12 mouse cellular contexts compared by ENCODE assay signal in the genomic region with DNA sequence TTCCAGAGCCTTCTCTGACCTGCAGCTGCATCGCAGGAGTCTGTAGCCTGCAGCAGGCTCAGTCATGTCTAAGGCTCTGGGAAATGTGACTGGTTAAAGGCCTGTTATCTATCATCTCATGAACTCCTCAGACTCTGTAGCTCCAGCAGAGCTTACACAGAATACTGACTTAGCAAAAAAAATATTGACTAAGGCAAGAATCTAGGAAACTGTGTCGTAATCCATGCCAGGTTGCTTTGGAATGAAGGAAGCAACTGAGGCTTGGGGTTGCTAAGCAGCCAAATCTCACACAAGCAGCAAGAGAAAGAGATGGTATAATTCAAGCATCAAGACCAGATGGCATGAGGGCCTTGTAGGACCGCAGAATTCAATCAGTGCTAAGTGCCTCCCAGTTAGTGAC.
DNase-seq lines count a peak whose midpoint lies in the region; ATAC-seq lines count a peak whose summit lies in the region.
"Had no signal": no experiment of that assay in that cellular context is flagged by ENCODE, and none has a peak within 500 bp of the region (broad histone marks: within the 10 kb centered on the region; RNA-seq: fewer than 3 reads in every experiment).

No protein-coding gene starts in this region.

- no peaks in the 10 kb centered on the region for H3K36me3 ChIP-seq in heart, embryonic 10.5 days
- H3K36me3 ChIP-seq in midbrain, embryonic 10.5 days = no peaks in the 10 kb centered on the region
- H3K36me3 ChIP-seq in midbrain, embryonic 16.5 days (ENCODE audit: control insufficient read depth, insufficient read depth, low read length) = no peaks in the 10 kb centered on the region
- H3K36me3 ChIP-seq in embryonic facial prominence, embryonic 13.5 days = no peaks in the 10 kb centered on the region
- H3K36me3 ChIP-seq in stomach, embryonic 15.5 days = no peaks in the 10 kb centered on the region

- no peak overlapping the region for H3K9ac ChIP-seq in midbrain, embryonic 16.5 days (ENCODE audit: low read depth, low read length)
- H3K9ac ChIP-seq in embryonic facial prominence, embryonic 13.5 days = no peak overlapping the region
- H3K9ac ChIP-seq in stomach, embryonic 15.5 days = no peak overlapping the region

- DNase-seq in heart, embryonic 10.5 days (ENCODE audit: low spot score) = no peak
- no peak for DNase-seq in heart, postnatal 10 days
- no peak for DNase-seq in midbrain, embryonic 10.5 days (ENCODE audit: low spot score)
- no peak for DNase-seq in adrenal gland, adult 18-20 months (ENCODE audit: low spot score in 2 of 2)
- DNase-seq in spleen, adult 12 weeks (ENCODE audit: low spot score) = no peak
- DNase-seq: left cerebral cortex, postnatal 4 days had no signal

- peak overlapping the region; percentile 71; the same call in 1 of the 2 replicates for H3K27ac ChIP-seq in heart, embryonic 10.5 days
- H3K27ac ChIP-seq in midbrain, embryonic 10.5 days (replicated peaks) = peak overlapping the region; percentile 9; the same call in 1 of the 2 replicates
- H3K27ac ChIP-seq in midbrain, embryonic 16.5 days (ENCODE audit: low read length) = no peak overlapping the region
- 0 out of 2 replicates have a peak overlapping the region, but pooled peaks have one; percentile 29 for H3K27ac ChIP-seq in embryonic facial prominence, embryonic 13.5 days
- H3K27ac ChIP-seq in stomach, embryonic 15.5 days = peak overlapping the region; percentile 61; the same call in 1 of the 2 replicates
- H3K27ac ChIP-seq: macrophage had no signal

- WGBS in heart, embryonic 10.5 days = 55% methylated on average over 3 of the region's 3 CpGs
- 74% methylated on average over 3 of the region's 3 CpGs for WGBS in midbrain, embryonic 10.5 days
- 74% methylated on average over 3 of the region's 3 CpGs for WGBS in midbrain, embryonic 16.5 days
- 22% methylated on average over 3 of the region's 3 CpGs for WGBS in embryonic facial prominence, embryonic 13.5 days
- WGBS in stomach, embryonic 15.5 days = 38% methylated on average over 3 of the region's 3 CpGs

- no peak overlapping the region for H3K4me3 ChIP-seq in heart, embryonic 10.5 days
- no peak overlapping the region for H3K4me3 ChIP-seq in midbrain, embryonic 10.5 days
- H3K4me3 ChIP-seq in midbrain, embryonic 16.5 days (ENCODE audit: low read depth, low read length) = no peak overlapping the region
- H3K4me3 ChIP-seq in embryonic facial prominence, embryonic 13.5 days = no peak overlapping the region
- H3K4me3 ChIP-seq in stomach, embryonic 15.5 days (replicated peaks) = no peak overlapping the region
- H3K4me3 ChIP-seq: myocyte had no signal

- H3K9me3 ChIP-seq in heart, embryonic 10.5 days = no peaks in the 10 kb centered on the region
- H3K9me3 ChIP-seq in midbrain, embryonic 10.5 days (replicated peaks) = no peaks in the 10 kb centered on the region
- no peaks in the 10 kb centered on the region for H3K9me3 ChIP-seq in midbrain, embryonic 16.5 days (replicated peaks; ENCODE audit: control insufficient read depth, low read length, poor library complexity, severe bottlenecking)
- H3K9me3 ChIP-seq in embryonic facial prominence, embryonic 13.5 days = no peaks in the 10 kb centered on the region
- H3K9me3 ChIP-seq in stomach, embryonic 15.5 days = no peaks in the 10 kb centered on the region

- no peaks in the 10 kb centered on the region for H3K27me3 ChIP-seq in heart, embryonic 10.5 days (ENCODE audit: insufficient read depth, poor library complexity, severe bottlenecking)
- H3K27me3 ChIP-seq in midbrain, embryonic 10.5 days (ENCODE audit: low read depth, poor library complexity, severe bottlenecking) = no peaks in the 10 kb centered on the region
- no peaks in the 10 kb centered on the region for H3K27me3 ChIP-seq in midbrain, embryonic 16.5 days (ENCODE audit: control insufficient read depth, insufficient read depth, low read depth, low read length)
- no peaks in the 10 kb centered on the region for H3K27me3 ChIP-seq in embryonic facial prominence, embryonic 13.5 days
- H3K27me3 ChIP-seq in stomach, embryonic 15.5 days (replicated peaks) = no peaks in the 10 kb centered on the region
- H3K27me3 ChIP-seq: CH12.LX had no signal

- no peak for ATAC-seq in midbrain, embryonic 16.5 days
- no peak for ATAC-seq in embryonic facial prominence, embryonic 13.5 days (ENCODE audit: insufficient number of reproducible peaks, insufficient read depth, low FRiP score, low TSS enrichment, low read depth)
- no peak for ATAC-seq in stomach, embryonic 15.5 days (ENCODE audit: insufficient read depth, low FRiP score, low read depth)

- intact Hi-C loops in heart, postnatal 10 days (cut with DNase I) = loop anchor here (1.0 to 5.0 kb wide), 3 partner anchors 32 to 54 kb away; no protein-coding TSS in a partner anchor

- peaks cover 49% of the 10 kb centered on the region for H3K4me1 ChIP-seq in heart, embryonic 10.5 days
- H3K4me1 ChIP-seq in midbrain, embryonic 10.5 days = peaks cover 31% of the 10 kb centered on the region
- peaks cover 10% of the 10 kb centered on the region for H3K4me1 ChIP-seq in midbrain, embryonic 16.5 days (ENCODE audit: control insufficient read depth, insufficient read depth, low read length)
- H3K4me1 ChIP-seq in embryonic facial prominence, embryonic 13.5 days = peaks cover 48% of the 10 kb centered on the region
- peaks cover 25% of the 10 kb centered on the region for H3K4me1 ChIP-seq in stomach, embryonic 15.5 days

- H3K4me2 ChIP-seq in midbrain, embryonic 16.5 days (ENCODE audit: low read length) = no peak overlapping the region
- no peak overlapping the region for H3K4me2 ChIP-seq in embryonic facial prominence, embryonic 13.5 days
- H3K4me2 ChIP-seq in stomach, embryonic 15.5 days = no peak overlapping the region
